Mouse (Mus musculus) adrenal gland, adult 18-20 months (tissue): ENCODE results near the gene Lrrc31. TPM values are rescaled to one million over a fixed set of nuclear protein-coding genes. Genes with fewer than 3 reads are reported as not detected.
"Not testable (repeated sequence)": the region's sequence is repeated elsewhere in the genome, so short reads cannot be mapped to it uniquely, and the experiment has no call there.

Experiments used
- DNase-seq, 2 experiments: peaks; one replicate each; pipeline ENCODE4 v3.0.0; 2021 to 2022; ENCODE audit warnings: low spot score in 2 of 2
- long read RNA-seq, 2 experiments: library from polyadenylated mRNA; stranded (forward); transcript quantifications; one replicate each; pipeline ENCODE4 v2.0.0; 2021
- total RNA-seq, 2 experiments: library from RNA; stranded (reverse); gene quantifications; 1 replicate in 1 of 2; 2 replicates in 1 of 2; pipeline ENCODE4 v1.2.3; 2021

Lrrc31 gene
- under 1 TPM in 1 of 2 experiments, not detected in 1; 0.19 TPM for total RNA-seq
- long read RNA-seq, experiment 1 = 0 reads
- long read RNA-seq, experiment 2 = 0 reads

DNA sequence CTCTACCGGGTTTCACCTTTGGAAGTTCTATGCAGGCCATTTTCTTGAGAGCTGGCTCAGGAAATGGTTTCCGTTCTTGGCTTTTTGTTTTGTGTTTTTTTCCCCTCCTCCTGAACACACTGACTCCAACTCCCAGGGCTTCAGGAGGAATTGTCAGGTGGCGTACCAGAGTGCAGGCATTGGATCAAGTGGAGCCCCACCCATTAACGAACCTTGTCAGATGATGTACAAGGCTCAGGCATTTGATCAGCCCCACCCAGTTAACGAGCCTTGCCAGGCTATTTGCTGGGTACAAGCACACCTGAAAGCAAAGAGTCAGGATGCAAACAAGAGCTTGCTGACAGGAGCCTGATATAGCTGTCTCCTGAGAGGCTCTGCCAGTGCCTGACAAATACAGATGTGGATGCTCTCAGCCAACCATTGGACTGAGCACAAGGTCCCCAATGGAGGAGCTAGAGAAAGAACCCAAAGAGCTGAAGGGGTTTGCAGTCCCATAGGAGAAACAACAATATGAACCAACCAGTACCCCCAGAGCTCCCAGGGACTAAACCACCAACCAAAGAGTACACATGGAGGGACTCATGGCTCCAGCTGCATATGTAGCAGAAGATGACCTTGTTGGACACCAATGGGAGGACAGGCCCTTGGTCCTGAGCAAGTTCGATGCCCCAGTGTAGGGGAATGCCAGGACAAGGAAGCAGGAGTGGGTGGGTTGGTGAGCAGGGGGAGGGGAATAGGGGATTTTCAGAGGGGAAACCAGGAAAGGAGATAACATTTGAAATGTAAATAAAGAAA is at the start of gene Lrrc31:
Gene Lrrc31 (minus strand): TSS at position 133 of the 795 bp plus-strand sequence.
- DNase-seq = not testable (repeated sequence)

DNA sequence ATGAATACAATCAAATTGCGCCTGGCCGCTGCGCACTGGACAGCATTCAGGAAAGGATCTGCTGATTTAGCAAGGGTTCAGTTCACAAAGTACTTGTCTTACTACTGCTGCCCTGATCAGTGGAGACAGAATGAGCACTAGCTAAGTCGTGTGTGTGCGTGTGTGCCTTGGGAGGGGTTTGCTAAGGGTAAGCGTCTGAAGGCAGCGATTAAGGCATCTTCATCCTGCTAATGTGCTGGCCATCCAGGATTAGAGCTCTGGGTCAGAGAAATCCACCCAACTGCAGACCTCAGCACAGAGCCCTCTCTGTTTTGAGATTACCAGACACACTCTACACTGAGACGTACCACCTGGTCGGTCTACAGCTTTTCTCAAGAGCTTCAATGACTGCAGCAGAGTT is 48.7 kb upstream of the Lrrc31 start:
- no peak for DNase-seq

DNA sequence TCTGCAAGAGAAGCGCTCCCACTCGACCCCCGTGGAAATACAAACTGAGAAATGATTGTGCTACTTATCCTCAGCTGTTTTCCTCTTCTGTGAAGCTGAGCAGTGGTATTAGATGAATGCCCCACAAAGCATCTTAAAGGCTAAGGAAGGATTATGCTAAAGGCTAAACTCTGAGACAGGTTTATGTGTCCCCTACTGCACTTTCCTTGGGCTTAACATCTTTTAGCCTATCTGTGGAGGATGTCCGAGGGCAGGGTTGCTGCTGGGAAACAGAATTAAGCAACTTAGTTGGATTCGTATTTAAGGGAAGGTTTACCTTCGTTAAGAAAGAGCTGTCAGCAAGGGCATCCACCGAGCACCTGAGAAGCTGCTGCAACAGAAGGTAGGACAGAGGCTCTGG is 46.4 kb upstream of the Lrrc31 start, which contains the start of gene Samd7:
Gene Samd7 (plus strand): TSS at position 288 of the 400 bp plus-strand sequence.
- no peak for DNase-seq

DNA sequence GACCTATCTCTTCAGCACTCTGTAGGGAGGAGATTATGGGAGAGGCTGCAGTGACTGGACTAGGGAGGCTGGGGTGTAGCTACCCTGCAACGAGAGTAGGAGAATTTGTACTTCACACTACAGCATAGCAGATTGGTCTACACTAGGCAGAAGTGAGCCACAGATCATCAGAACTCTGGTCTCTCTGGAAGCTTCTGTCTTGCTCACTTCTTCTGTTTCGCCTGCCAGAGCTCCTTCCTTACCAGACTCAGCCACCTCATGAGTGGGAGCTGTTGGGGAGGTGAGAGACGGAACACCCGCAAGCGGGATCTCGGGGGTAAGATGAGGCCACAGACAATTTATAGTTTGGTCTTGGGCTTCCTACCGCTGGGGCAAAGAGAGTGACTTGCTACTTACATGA is 43.2 kb upstream of the Lrrc31 start:
- no peak for DNase-seq

DNA sequence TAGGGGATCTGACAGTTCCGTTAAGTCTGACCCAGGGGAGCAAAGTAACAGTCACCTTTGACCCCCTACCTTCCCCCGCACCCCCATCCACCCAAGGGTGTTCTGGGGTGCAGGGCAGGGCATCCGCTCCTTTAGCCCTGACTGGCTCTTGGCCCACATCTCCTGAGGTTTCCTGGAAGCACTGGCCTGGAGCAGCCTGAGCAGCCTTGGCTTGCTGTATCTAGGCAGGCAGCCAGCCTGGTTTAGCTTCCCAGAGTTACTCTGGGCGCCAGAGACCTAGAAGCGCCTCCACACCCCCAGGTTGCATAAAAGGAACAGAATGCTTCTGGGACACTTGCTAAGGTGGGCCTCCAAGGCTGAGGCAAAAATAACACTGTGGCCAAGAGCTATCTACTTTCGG is 41.7 kb upstream of the Lrrc31 start:
- DNase-seq = peak in 1 of 2 experiments; percentile 25

DNA sequence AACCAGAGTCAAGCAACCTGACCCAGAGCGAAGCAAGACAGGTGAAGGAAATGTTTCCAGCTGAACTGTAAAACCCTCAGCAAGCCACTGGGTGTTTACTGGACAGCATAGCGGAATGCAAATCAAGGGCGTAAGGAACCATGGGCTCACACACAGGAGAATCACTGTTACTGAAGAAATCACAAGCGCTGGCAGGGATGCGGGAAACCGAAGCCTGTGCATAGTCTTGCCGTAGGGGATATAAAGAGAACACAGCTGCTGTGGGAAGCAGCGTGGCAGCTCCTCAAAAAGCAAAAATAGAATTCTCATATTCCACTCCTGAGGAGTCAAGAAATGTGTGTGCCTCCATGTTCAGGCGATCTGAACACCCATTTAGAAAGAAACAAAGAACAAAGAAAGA is 37.2 kb upstream of the Lrrc31 start:
- no peak for DNase-seq

DNA sequence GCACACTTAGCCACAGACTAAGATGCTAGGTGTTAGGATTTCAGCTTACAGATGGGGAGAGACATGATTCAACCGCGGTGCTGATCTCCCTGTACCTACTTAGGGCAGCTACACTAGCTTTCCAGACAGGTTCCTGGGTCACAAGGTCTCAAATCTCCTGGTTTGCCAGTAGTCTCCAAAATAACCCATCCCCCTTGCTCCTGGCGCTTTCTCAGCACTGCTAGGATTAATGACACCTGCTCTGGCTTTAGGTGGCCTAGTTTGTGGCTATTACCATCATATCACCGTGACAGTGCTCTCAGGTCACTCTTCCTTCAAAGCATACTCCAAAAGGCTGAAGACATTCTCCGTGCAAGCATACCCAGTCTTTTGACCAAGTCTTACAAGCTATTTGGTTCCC is 29.4 kb upstream of the Lrrc31 start:
- DNase-seq = no peak

DNA sequence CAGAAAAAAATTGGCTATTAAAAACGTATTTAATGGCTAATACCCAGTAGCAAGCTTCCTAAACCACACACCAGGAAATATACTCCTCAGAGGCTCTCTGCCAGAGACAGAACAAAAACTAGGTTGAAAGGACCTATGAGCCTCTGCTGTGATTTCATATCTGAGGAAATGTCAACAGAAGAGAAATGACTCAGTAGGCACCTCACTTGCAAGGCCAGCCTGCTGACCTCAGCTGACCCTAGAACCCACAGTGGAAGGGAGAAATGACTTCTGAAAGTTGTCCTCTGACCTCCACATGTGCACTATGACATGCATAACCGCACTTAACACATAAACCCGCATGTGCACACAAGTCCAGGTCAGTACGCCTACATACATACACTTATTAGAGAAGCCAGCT is 27.6 kb upstream of the Lrrc31 start:
- DNase-seq = peak in 1 of 2 experiments; percentile 22

DNA sequence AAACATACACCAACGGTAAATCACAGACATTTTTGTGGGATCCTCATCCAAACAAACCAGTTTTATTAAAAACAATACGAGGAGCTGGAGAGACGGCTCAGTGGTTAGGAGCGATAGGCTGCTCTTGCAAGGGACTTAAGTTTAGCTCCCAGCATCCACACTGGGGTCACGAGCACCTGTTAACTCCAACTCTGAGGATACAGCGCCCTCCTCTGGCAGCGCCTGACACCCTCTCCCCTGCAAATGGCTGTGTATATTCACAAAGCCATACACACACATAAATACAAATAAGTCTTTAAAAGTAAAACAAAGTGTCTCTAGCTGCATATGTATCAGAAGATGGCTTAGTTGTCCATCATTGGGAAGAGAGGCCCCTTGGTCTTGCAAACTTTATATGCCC is 25.9 kb upstream of the Lrrc31 start:
- DNase-seq = no peak

DNA sequence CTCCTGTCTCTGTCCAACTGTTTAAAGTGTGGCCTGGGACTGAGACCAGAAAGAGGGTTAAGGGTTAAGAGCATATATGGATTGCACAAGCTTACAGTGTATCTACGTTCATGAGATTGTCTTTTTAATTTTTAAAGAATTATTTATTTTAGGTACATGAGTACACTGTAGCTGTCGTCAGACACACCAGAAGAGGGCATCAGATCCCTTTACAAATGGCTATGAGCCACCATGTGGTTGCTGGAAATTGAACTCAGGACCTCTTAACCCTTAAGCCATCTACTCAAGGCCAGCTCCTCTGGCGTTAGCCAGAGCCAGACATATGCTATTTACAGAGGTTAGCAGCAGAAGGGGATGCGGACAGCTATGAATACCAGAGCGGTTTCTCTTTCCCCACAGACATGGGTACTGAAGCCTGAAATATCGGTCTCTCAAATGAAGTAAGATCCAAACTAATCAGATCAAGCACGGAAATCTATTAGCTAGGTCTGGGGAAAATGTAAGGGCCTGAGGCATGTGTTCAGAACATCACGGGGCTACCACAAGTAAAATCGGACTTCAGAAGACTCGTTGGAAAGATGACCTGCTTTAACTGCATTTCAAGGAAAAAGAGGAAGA is 25.3 kb upstream of the Lrrc31 start:
- DNase-seq = no peak

DNA sequence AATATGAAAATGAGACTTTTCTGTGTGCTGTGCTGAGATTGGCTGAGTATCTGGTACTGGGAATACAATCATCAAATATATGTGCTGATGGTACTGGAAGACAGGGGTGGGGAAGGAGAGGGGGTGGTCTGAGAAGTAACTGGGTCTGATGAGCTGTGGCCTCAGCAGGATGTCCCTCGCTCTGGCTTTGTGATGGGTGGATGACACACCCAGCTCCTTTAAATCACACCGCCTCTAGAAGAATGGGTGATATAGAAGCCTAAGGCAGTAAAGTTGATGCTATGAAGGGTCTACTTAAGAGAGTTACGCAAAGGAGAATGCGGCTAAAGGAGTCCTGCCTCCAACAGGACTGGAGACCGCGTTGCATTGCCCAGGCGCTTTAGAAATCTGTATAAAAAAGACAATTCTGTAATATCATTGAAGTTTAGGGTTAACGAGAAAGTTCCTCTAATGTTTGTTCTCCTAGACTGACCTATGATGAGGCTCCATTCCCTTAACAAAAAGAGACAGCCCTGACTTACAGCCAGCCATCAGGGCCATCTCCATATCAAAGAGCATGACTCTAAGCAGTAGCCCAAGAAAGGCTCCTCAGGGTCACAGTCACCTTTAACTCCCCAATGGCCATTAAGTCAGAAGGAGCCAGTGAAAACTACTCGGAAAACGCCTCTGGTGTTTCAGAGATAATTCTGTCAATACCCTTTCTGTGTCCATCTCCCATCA is 24.6 kb upstream of the Lrrc31 start:
- no peak for DNase-seq

DNA sequence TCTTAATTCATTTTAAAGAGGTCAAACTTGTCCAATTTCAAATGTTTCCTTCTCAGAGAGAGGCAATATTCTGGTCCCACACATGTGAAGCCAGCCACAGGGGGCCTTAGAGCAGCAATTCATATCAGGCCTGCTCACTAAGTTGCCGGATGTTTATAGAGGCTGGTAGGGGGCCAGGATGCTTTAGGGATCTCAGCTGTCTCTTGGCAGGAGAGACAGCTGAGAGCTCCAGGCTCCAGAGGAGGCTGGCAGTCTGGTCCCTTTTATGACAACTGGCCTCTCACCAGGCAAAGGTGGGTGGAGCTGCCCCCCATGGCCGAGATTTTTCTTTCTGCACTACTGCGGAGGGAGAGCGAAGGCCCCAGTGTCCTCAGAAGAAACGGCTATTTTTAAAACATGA is 23.5 kb upstream of the Lrrc31 start:
- DNase-seq = no peak

DNA sequence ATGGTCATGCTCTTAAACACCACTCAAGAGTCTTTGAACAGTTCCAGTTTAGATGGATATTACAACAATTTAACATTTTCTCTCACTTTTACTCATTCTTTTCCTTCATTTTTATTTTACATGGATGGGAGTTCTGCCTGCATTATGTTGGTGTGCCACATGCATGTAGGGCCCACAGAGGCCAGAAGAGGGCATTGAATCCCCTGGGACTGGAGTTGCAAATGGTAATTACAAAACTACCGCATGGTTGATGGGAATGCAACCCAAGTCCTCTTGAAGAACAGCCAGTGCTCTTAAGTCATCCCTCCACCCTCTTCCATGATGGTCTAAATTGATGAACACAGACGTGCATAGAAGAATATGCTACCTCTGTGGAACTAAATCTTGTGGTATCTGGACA is 22.8 kb upstream of the Lrrc31 start:
- no peak for DNase-seq

DNA sequence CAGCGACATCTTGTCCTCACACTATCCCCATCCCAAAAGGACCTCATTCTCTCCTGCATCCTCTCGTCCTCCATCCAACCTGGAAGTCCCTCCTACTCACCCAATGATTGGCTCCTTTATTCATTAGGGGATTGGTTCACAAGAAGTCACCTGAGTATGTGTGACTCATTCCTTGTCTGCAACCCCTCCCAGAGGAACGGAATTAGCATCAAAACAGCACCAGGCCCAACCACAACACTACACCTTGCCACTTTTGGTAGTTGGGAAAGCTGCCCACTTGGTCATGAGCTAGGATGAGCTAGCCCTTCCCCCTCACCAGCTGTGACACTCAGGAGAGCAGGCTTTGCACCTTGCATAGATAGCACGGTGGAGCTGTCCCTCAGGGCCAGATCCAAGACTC is 22.4 kb upstream of the Lrrc31 start:
- DNase-seq = no peak

DNA sequence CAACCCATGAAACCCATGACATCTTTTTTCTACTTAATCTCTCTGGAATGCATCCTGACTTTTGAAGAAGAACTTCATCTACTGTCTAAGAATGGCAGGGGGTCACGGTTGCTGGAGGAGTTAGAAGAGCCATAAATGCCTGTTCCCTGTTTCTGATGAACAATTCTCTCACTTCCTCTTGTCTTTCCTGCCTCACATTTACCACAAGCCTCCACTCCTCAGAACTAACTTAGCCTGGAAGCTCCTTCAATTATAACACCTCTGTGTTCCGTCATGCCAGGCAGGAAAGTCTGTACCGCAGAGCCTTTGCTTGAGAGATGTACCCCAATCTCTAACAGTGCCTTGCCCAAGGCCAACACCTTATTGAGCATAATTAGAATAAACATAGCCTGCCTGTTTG is 19.0 kb upstream of the Lrrc31 start:
- no peak for DNase-seq

DNA sequence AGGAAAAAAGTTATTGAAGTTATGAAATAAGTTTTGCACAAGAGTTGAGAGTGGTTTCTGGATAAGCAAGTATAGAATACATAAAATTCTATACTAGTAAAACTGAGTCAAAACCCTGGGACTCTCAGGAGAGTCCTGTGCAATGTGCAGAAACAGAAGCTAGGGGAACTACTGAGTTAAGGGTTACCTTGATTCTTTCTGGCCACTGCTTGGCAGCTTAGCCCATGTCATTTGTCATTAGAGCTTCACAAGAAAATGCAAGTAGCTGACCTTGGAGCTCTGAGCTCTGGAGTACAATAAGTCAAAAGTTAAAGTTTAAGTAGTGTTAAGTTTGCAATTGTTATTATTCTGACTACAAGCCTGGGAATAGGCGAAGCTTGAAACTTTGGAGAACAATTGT is 13.7 kb upstream of the Lrrc31 start:
- DNase-seq = no peak

DNA sequence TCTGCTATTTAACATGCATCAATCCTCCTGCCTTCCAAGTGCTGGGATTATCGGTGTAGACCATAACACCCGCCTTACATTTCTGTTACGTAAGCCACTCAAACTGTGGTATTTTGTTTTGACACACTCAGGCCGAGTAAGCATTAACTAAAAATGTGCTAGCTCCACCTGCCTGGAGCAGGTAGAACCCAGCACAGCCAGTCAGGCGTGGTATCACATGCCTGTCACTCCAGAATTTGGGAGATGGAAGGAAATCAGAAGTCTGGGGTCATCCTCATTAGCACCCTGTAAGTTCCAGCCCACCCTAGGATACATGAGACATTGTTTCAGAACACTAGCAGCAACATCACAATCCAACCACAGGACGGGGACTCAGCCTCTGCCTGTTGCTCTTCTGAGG is 10.5 kb upstream of the Lrrc31 start:
- no peak for DNase-seq

DNA sequence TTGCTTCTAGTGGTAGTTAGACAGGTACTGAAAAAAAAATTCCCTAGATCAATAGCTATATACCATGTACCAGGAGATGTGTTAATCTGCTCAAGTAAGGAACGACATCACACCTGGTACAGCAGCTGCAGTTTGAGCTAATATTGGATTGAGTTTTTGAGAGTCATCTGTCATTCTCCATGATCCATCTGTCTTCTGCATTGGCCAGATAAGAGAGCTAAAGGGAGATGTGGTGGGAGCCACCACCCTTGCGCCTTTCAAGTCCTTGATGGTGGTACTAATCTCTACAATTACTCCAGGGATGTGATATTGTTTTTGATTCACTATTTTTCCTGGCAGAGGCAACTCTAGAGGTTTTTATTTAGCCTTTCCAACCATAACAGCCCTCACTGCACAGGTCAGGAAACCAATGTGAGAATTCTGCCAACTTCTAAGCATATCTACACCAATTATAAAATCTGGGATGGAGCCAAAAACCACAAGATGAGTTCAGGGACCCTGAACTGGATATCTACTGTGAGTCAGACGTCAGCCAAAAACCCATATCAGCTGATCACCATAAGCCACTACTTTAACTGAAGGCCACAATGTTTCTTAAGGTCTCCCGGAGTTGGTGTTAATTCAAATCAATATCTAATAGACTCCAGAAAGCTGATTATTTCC is 7.1 kb upstream of the Lrrc31 start:
- no peak for DNase-seq

DNA sequence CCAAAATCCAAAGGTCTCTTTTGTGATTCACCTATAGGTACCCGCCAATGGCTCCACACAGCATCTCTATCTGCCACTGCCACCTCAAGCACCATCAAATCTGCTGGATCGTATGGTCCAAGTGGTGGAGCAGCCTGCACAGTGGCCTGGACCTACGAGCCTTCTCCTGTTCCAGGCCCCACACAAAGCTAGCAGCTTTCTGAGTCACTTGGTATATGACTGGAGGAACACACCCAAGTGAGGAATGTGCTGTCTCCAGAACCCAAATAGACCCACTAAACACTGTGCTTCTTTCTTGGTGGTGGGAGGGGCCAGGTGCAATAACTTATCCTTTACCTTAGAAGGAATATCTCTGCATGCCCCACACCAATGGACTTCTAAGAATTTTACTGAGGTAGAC is 6.3 kb upstream of the Lrrc31 start:
- no peak for DNase-seq

DNA sequence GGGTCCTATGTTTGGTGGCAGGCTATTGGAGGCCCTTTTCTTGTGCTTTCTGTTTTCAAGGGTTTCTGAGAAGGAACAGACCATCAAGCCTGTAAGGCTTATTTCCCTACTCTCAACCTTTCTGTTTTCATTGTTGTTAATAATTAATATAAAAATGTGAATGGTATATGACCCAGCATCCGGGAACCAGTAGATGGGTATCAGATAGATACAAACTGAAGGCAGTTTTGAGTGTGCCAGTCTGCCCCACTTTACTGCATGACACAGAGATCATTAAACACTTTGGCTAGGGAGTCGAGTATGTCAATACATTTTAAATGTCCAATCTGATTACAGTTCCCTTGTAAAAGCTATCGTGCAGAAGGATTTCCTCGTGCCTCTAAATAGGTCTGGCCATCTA is 1.8 kb downstream of the Lrrc31 start:
- DNase-seq = no peak

DNA sequence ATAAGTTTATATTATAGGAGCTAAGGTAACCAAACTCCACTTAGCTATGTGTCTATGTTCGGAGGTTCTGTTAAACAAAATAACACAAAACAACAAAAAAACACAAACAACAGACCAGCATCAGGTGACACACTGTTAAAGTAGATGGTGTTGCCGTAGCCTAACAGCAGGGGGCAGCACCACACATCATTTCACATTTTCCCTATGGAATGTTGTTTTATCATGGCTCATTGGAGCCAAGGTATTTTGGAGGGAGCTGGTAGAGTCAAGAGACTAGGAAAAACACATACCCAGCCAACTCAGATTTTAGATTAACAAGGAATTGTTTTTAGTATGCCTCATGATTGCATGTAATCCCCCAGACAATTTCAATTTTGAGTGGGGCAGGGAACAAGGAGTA is 3.3 kb downstream of the Lrrc31 start:
- peak; percentile 56 to 67 for DNase-seq

DNA sequence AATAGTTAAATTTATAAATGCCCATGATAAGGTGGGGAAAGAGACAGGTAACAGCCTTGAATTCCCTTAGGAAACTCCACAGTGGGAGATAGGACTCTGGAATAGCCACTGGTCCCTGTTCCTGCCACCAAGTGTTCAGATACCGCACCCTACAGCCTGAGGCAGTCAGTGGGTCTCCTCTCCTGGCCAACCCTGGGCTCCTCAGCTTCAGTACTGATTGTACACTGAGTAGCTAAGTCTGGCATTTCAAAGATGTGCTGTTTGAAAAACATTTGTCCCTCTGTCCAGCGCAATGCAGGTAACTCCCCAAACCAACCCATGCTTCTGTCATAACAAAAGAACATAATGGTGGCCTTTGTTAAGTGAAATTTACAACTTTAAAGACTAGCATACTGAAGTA is 4.0 kb downstream of the Lrrc31 start:
- no peak for DNase-seq
